Mouse (Mus musculus): ENCODE data around the gene Nckap5l. TPM values are rescaled to one million over a fixed set of nuclear protein-coding genes. Genes with fewer than 3 reads are reported as not detected.
A peak's percentile ranks its signal among the peaks of the same experiment; 100 is the strongest.

Nckap5l gene
- polyA plus RNA-seq, 2 experiments: 14.1 to 24.4 TPM

GRCm38 (mm10) chr15:99420521-99421014 lies 37.0 kb downstream of the Nckap5l start:
- H3K4me3 ChIP-seq (replicated peaks; ENCODE audit: low read length): 0 out of 2 replicates have a peak overlapping the region, but pooled peaks have one; percentile 5
- no peak overlapping the region for H3K9ac ChIP-seq (ENCODE audit: low read depth, low read length, severe bottlenecking)

GRCm38 (mm10) chr15:99420101-99420500 lies 37.4 kb downstream of the Nckap5l start:
- no peaks in the 10 kb centered on the region for H3K9me3 ChIP-seq (ENCODE audit: control insufficient read depth, low read length)
- peaks cover 34% of the 10 kb centered on the region for H3K36me3 ChIP-seq (ENCODE audit: control insufficient read depth, insufficient read depth, low read length)
- peak; percentile 5; the same call in 1 of the 2 replicates for ATAC-seq (ENCODE audit: low FRiP score, low read depth)
- H3K27ac ChIP-seq (replicated peaks; ENCODE audit: low read depth, low read length): peak overlapping the region; percentile 91
- TF ChIP-seq POLR2A (IDR thresholded peaks at IDR 0.05; ENCODE audit: borderline replicate concordance, extremely low read depth, insufficient read depth, insufficient read length): no peak
- no peaks in the 10 kb centered on the region for H3K27me3 ChIP-seq (ENCODE audit: control insufficient read depth, insufficient read depth, low read length)
- DNase-seq (ENCODE audit: low spot score): no peak
- peak overlapping the region; percentile 43 for H3K4me2 ChIP-seq (replicated peaks; ENCODE audit: low read depth, low read length, severe bottlenecking)
- no peak overlapping the region for H3K4me3 ChIP-seq (replicated peaks; ENCODE audit: low read length)
- WGBS: 10% methylated on average over 5 of the region's 5 CpGs
- no peak overlapping the region for H3K9ac ChIP-seq (ENCODE audit: low read depth, low read length, severe bottlenecking)
- peaks cover 28% of the 10 kb centered on the region for H3K4me1 ChIP-seq (ENCODE audit: control insufficient read depth, insufficient read depth, low read length)

More at GRCm38 (mm10) chr15:99420521-99421014, 37.0 kb downstream of the Nckap5l start:
- peaks cover 28% of the 10 kb centered on the region for H3K4me1 ChIP-seq (ENCODE audit: control insufficient read depth, insufficient read depth, low read length)
- peak overlapping the region; percentile 91 for H3K27ac ChIP-seq (replicated peaks; ENCODE audit: low read depth, low read length)
- H3K36me3 ChIP-seq (ENCODE audit: control insufficient read depth, insufficient read depth, low read length): peaks cover 38% of the 10 kb centered on the region
- ATAC-seq (ENCODE audit: low FRiP score, low read depth) (peak; percentile 87), DNase-seq (ENCODE audit: low spot score) (peak; percentile 94)
- peak overlapping the region; percentile 43 for H3K4me2 ChIP-seq (replicated peaks; ENCODE audit: low read depth, low read length, severe bottlenecking)
- WGBS: 8% methylated on average over 12 of the region's 12 CpGs
- H3K27me3 ChIP-seq (ENCODE audit: control insufficient read depth, insufficient read depth, low read length): no peaks in the 10 kb centered on the region
- TF ChIP-seq POLR2A (IDR thresholded peaks at IDR 0.05; ENCODE audit: borderline replicate concordance, extremely low read depth, insufficient read depth, insufficient read length): no peak
- H3K9me3 ChIP-seq (ENCODE audit: control insufficient read depth, low read length): no peaks in the 10 kb centered on the region

DNA sequence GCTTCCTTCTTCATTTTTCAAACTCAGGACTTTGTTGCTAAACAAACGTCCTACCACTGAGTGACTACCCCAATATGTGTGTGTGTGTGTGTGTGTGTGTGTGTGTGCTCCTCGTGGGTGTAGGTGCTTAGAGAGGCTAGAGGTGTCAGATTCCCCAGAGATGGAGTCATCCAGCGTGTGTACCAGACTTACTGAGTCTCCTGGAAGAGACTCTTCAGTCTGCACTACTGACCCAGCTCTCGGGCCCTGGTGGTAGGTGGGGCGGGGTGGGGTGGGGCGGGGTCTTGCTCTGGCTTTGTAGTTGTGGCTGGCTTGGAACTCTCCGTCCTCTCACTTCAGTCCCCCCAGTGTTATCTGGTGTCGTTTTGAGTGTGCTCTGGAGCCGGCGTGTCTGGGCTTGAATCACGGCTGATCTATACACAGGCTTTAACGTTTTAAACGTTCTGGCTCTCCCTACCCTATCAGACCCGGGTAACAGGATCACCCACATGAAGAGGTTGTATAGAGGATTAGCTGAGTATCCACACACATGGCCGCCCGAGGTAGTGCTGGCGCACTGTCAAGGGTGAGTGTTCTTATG lies 39.8 kb downstream of the Nckap5l start:
- H3K9me3 ChIP-seq (ENCODE audit: control insufficient read depth, low read length): no peaks in the 10 kb centered on the region
- DNase-seq (ENCODE audit: low spot score): no peak
- H3K27ac ChIP-seq (replicated peaks; ENCODE audit: low read depth, low read length): no peak overlapping the region; the same call in 1 of the 2 replicates
- H3K9ac ChIP-seq (ENCODE audit: low read depth, low read length, severe bottlenecking): no peak overlapping the region
- H3K4me1 ChIP-seq (ENCODE audit: control insufficient read depth, insufficient read depth, low read length): peaks cover 28% of the 10 kb centered on the region
- peaks cover 12% of the 10 kb centered on the region for H3K36me3 ChIP-seq (ENCODE audit: control insufficient read depth, insufficient read depth, low read length)
- WGBS: 29% methylated on average over 17 of the region's 17 CpGs
- H3K4me2 ChIP-seq (replicated peaks; ENCODE audit: low read depth, low read length, severe bottlenecking): no peak overlapping the region
- ATAC-seq (ENCODE audit: low FRiP score, low read depth): no peak
- no peak overlapping the region for H3K4me3 ChIP-seq (replicated peaks; ENCODE audit: low read length)
- no peak for TF ChIP-seq POLR2A (IDR thresholded peaks at IDR 0.05; ENCODE audit: borderline replicate concordance, extremely low read depth, insufficient read depth, insufficient read length)
- no peaks in the 10 kb centered on the region for H3K27me3 ChIP-seq (ENCODE audit: control insufficient read depth, insufficient read depth, low read length)

DNA sequence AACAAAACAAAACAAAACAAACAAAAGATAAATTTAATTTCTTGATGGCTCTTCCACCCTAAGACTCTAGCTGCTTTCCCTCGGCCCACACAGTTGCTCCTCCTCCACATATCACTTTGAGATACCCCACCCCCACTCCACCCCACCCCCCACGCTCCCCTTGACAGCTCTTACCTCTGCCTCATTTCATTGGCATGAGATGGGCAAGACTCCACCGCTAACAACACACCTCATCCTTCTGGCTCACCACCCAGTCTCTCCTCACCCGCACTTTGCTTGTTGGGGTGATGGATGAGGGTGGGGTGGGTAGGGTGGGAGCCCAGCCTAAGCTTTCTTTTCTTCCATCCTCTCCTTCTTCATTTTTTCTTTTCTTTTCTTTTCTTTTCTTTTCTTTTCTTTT lies 40.6 kb downstream of the Nckap5l start:
- H3K4me2 ChIP-seq (replicated peaks; ENCODE audit: low read depth, low read length, severe bottlenecking): no peak overlapping the region
- H3K9ac ChIP-seq (ENCODE audit: low read depth, low read length, severe bottlenecking): no peak overlapping the region
- no peak for ATAC-seq (ENCODE audit: low FRiP score, low read depth)
- no peak for DNase-seq (ENCODE audit: low spot score)
- no peak for TF ChIP-seq POLR2A (IDR thresholded peaks at IDR 0.05; ENCODE audit: borderline replicate concordance, extremely low read depth, insufficient read depth, insufficient read length)
- H3K4me3 ChIP-seq (replicated peaks; ENCODE audit: low read length): no peak overlapping the region
- peaks cover 4% of the 10 kb centered on the region; the same call in 1 of the 2 replicates for H3K36me3 ChIP-seq (ENCODE audit: control insufficient read depth, insufficient read depth, low read length)
- no peak overlapping the region for H3K27ac ChIP-seq (replicated peaks; ENCODE audit: low read depth, low read length)
- no peaks in the 10 kb centered on the region for H3K27me3 ChIP-seq (ENCODE audit: control insufficient read depth, insufficient read depth, low read length)
- H3K9me3 ChIP-seq (ENCODE audit: control insufficient read depth, low read length): no peaks in the 10 kb centered on the region
- H3K4me1 ChIP-seq (ENCODE audit: control insufficient read depth, insufficient read depth, low read length): peaks cover 28% of the 10 kb centered on the region
- WGBS: 31% methylated on average over 4 of the region's 4 CpGs

DNA sequence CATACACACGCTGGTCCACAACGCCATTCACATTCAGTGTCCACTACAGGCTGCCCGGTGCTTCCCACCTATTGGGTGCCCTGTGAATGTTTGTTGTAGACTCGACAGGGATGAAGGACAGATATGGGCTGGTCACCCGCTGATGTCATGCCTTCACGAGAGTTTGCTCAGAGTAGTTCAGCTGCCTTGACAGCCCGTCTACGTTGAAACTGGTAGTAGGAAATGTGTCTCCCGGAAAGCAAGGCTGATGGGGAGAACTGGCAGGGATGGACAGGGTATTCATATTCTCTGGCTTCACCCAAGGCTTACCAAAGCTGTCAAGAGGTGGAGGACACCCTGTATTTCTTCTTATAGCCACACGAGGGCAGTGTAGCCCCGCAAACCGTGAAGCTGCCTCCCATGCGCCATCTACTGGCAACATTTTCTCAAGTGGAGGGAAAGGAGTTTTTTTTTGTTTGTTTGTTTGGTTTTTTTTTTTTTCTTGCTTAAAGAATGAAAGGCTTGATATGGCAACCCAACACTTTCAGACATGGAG lies 41.1 kb downstream of the Nckap5l start:
- WGBS: 20% methylated on average over 13 of the region's 13 CpGs
- H3K4me3 ChIP-seq (replicated peaks; ENCODE audit: low read length): no peak overlapping the region
- H3K4me2 ChIP-seq (replicated peaks; ENCODE audit: low read depth, low read length, severe bottlenecking): no peak overlapping the region
- H3K4me1 ChIP-seq (ENCODE audit: control insufficient read depth, insufficient read depth, low read length): peaks cover 22% of the 10 kb centered on the region
- no peaks in the 10 kb centered on the region for H3K9me3 ChIP-seq (ENCODE audit: control insufficient read depth, low read length)
- H3K36me3 ChIP-seq (ENCODE audit: control insufficient read depth, insufficient read depth, low read length): no peaks in the 10 kb centered on the region
- peak; percentile 62; the same call in 1 of the 2 replicates for TF ChIP-seq POLR2A (IDR thresholded peaks at IDR 0.05; ENCODE audit: borderline replicate concordance, extremely low read depth, insufficient read depth, insufficient read length)
- H3K27me3 ChIP-seq (ENCODE audit: control insufficient read depth, insufficient read depth, low read length): no peaks in the 10 kb centered on the region
- no peak overlapping the region for H3K9ac ChIP-seq (ENCODE audit: low read depth, low read length, severe bottlenecking)
- DNase-seq (ENCODE audit: low spot score) (peak; percentile 78), ATAC-seq (ENCODE audit: low FRiP score, low read depth) (no peak)
- no peak overlapping the region for H3K27ac ChIP-seq (replicated peaks; ENCODE audit: low read depth, low read length)
